Mouse (Mus musculus) midbrain, postnatal 0 days (tissue): ENCODE data around the gene Susd5. TPM values are rescaled to one million over a fixed set of nuclear protein-coding genes. Genes with fewer than 3 reads are reported as not detected.

Source experiments
- ATAC-seq: fragments of 200-750 bp; cut with Nextera tagmentation; 2 replicates; pipeline ENCODE4 v1.8.0; 2017; ENCODE audit warnings: moderate number of reproducible peaks, mild to moderate bottlenecking, moderate TSS enrichment, moderate library complexity; ENCODE audit not compliant: low FRiP score
- DNase-seq: peaks from one replicate; pipeline ENCODE4 v3.0.0-alpha.2; 2015; ENCODE audit warnings: low spot score
- H3K27ac ChIP-seq: fragments of 300-500 bp; sonication (generic); 2 replicates; pipeline ENCODE4 v1.5.1; 2014; ENCODE audit warnings: low read depth, mild to moderate bottlenecking, low read length, mixed read lengths
- H3K27me3 ChIP-seq: fragments of 300-500 bp; sonication (generic); 2 replicates; pipeline ENCODE4 v1.6.1; 2014; ENCODE audit warnings: low read length, control low read depth, mixed read lengths; ENCODE audit not compliant: insufficient read depth
- H3K36me3 ChIP-seq: fragments of 300-500 bp; sonication (generic); 2 replicates; pipeline ENCODE4 v1.6.1; 2014; ENCODE audit warnings: low read length, control low read depth, mixed read lengths; ENCODE audit not compliant: insufficient read depth
- H3K4me1 ChIP-seq: fragments of 300-500 bp; sonication (generic); 2 replicates; pipeline ENCODE4 v1.6.1; 2014; ENCODE audit warnings: mild to moderate bottlenecking, control low read depth, antibody characterized with exemption, low read length, mixed read lengths; ENCODE audit not compliant: insufficient read depth
- H3K4me2 ChIP-seq: fragments of 300-500 bp; sonication (generic); 2 replicates; pipeline ENCODE4 v1.6.1; 2014; ENCODE audit warnings: low read depth, mild to moderate bottlenecking, low read length, mixed read lengths; ENCODE audit not compliant: poor library complexity, severe bottlenecking
- H3K4me3 ChIP-seq: fragments of 300-500 bp; sonication (generic); 2 replicates; pipeline ENCODE4 v1.5.1; 2014; ENCODE audit warnings: low read depth, mild to moderate bottlenecking, low read length, moderate library complexity
- H3K9ac ChIP-seq: fragments of 300-500 bp; sonication (generic); replicated peaks from 2 replicates; pipeline ENCODE4 v1.6.1; 2014; ENCODE audit warnings: mild to moderate bottlenecking, low read length, moderate library complexity, mixed read lengths; ENCODE audit not compliant: poor library complexity, severe bottlenecking
- H3K9me3 ChIP-seq: fragments of 300-500 bp; sonication (generic); 2 replicates; pipeline ENCODE4 v1.6.1; 2016; ENCODE audit warnings: low read length, control low read depth
- CTCF ChIP-seq: IDR thresholded peaks from 2 replicates; pipeline ENCODE4 v1.5.1; 2016; ENCODE audit warnings: antibody characterized with exemption, mild to moderate bottlenecking
- WGBS: fragments of 180-500 bp; shearing (Covaris S2); extraction: QIAGEN DNeasy Blood & Tissue Kit; methylation state at CpG from one replicate; pipeline ENCODE4 v1.1.7; 2014; 5-methylcytosine and 5-hydroxymethylcytosine counted together
- polyA plus RNA-seq: library from polyadenylated mRNA; unstranded; fragments of >200 nt; fragmentation: Nextera tagmentation; extraction: Ambion mirVana; gene quantifications from 2 replicates; pipeline ENCODE4 v1.2.1, GENCODE M21; 2015
- total RNA-seq: library from RNA; depleted of rRNA; stranded (reverse); fragments of >200 nt; gene quantifications from 2 replicates; pipeline ENCODE4 v1.2.3, GENCODE M21; 2014

Susd5 gene
- total and polyA plus RNA-seq, 2 experiments from 2014 or later, result 1.1 to 2.4 TPM

DNA sequence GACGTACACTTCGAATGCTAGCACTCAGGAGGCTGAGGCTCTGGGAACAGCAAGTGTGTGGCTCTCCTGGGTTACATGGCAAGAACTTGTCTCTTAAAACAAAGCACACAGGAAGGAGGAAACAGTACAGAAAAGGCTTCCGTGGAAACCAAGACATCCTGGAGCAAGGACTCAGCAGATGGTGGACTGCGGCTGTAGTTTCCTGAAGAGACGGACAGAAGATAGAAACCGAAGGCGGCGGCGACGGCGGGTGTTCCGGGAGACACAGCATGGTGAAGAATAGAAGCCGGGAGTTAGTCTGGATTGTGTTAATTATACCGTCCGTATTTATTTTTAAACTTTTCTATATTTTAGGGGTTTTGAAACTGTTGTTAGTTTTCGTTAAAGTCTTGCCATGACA is 6.2 kb upstream of the Susd5 start:
- TF ChIP-seq CTCF, result no peak
- Histone ChIP-seq H3K4me3 (no peak overlapping the region), H3K4me2 (no peak overlapping the region), H3K27ac (no peak overlapping the region), H3K9ac (no peak overlapping the region), H3K4me1 (no peaks in the 10 kb centered on the region), H3K27me3 (0 out of 2 replicates have a peak, but pooled peaks cover 4% of the 10 kb centered on the region), H3K9me3 (no peaks in the 10 kb centered on the region), H3K36me3 (no peaks in the 10 kb centered on the region)
- DNase-seq (no peak), ATAC-seq (no peak)
- 94% methylated on average over 16 of the region's 16 CpGs for WGBS

DNA sequence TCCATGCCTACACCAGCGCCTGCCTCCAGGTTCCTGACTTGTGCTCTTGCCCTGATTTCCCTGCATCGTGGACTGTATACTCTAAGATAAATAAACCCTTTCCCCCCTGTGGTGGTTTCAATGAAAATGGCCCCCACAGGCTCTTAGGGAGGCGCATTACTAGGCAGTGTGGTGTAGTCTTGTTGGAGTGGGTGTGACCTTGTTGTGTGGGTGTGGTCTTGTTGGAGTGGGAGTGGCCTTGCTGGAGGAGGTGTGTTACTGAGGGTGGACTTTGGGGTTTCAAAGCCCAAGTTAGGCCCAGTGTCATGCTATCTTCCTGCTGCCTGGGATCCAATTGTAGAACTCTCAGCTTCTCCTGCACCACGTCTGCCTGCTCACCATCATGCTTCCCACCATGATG is 4.9 kb upstream of the Susd5 start:
- ATAC-seq (no peak), DNase-seq (no peak)
- no peak overlapping the region for H3K4me3 ChIP-seq
- H3K9me3 ChIP-seq, result no peaks in the 10 kb centered on the region
- whole genome bisulfite sequencing, result 83% methylated on average over 4 of the region's 4 CpGs
- H3K4me2 ChIP-seq, result no peak overlapping the region
- peaks cover 14% of the 10 kb centered on the region; the same call in 1 of the 2 replicates for H3K27me3 ChIP-seq
- H3K9ac ChIP-seq, result no peak overlapping the region
- no peak overlapping the region for H3K27ac ChIP-seq
- no peak for TF ChIP-seq CTCF
- H3K36me3 ChIP-seq, result no peaks in the 10 kb centered on the region
- no peaks in the 10 kb centered on the region for H3K4me1 ChIP-seq

DNA sequence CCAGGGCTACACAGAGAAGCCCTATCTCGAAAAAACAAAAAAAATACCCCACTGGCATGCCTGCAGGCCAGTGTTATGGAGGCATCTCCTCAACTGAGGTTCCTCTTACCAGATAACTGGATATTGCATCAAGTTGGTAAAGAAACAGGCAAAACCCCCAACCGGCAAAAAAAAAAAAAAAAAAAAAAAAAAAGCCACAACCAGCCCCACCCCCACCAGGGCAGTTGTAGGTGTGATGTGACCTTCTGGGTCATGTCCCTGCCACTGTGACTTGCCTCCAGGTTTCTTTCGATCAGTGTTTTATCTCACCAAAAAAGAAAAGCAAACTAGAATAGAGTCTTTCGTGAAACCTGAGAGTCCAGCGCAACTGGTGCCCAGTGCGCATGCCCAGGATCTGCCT is 4.1 kb upstream of the Susd5 start:
- no peak for TF ChIP-seq CTCF
- H3K4me1 ChIP-seq, result no peaks in the 10 kb centered on the region
- H3K4me3 ChIP-seq, result no peak overlapping the region
- H3K27me3 ChIP-seq, result peaks cover 22% of the 10 kb centered on the region
- no peak overlapping the region for H3K4me2 ChIP-seq
- no peaks in the 10 kb centered on the region for H3K9me3 ChIP-seq
- 76% methylated on average over 6 of the region's 6 CpGs for WGBS
- H3K36me3 ChIP-seq, result no peaks in the 10 kb centered on the region
- H3K9ac ChIP-seq, result no peak overlapping the region
- H3K27ac ChIP-seq, result no peak overlapping the region
- ATAC-seq, result no peak
- no peak for DNase-seq

DNA sequence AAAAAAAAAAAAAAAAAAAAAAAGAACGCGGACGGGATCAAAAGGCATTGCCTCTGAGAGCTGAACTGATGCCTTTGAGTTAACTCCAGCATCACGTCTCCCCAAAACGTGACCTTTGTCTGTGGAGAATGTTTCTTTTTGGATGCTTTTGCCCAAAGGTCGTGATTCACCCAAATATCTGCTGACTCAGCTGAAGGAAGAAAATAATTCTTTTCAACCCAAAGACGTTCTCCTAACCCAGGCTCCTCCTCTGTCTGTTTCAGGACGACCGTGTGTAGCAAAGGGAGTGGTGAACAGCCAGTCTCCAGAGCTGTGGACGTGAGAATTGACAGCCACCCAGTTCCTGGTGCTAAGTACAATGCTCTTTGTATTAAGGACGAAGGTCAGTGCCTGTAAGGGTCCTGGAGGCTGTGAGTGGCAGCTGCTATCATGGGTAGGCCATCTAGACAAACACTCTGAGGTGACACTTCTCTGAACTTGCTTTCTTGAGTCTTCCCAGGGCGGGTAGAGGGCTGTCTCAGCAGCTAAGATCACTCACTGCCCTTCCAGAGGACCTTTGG is 11.6 kb downstream of the Susd5 start:
- Histone ChIP-seq H3K27me3 (no peaks in the 10 kb centered on the region), H3K4me2 (no peak overlapping the region), H3K4me3 (no peak overlapping the region), H3K27ac (no peak overlapping the region), H3K9me3 (no peaks in the 10 kb centered on the region), H3K4me1 (no peaks in the 10 kb centered on the region), H3K36me3 (no peaks in the 10 kb centered on the region), H3K9ac (no peak overlapping the region)
- TF ChIP-seq CTCF, result no peak
- WGBS, result 50% methylated on average over 12 of the region's 12 CpGs
- DNase-seq (no peak), ATAC-seq (no peak)

DNA sequence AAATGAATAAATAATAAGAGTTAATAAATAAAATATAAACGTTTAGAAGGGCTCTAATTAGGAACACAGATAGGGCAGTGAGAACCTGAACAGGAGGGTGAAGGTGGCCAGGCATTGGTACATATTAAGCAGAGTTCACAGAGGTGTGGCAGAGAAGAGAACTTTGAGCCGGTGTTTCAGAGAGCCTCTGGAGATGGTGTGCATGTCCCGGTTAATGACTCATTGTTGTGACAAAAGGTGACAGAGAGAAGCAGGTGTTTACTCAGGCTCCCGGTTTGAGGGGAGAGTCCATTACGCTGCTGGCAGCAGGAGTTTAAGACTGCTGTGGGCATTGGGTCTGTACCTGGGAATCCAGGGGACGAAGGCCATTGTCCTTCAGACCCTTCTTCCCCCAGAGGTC is 12.4 kb downstream of the Susd5 start:
- no peak for ATAC-seq
- no peak overlapping the region for H3K4me2 ChIP-seq
- no peaks in the 10 kb centered on the region for H3K27me3 ChIP-seq
- WGBS, result 74% methylated on average over 6 of the region's 6 CpGs
- no peak for TF ChIP-seq CTCF
- H3K36me3 ChIP-seq, result no peaks in the 10 kb centered on the region
- no peak for DNase-seq
- H3K4me1 ChIP-seq, result no peaks in the 10 kb centered on the region
- H3K4me3 ChIP-seq, result no peak overlapping the region
- H3K9ac ChIP-seq, result no peak overlapping the region
- no peaks in the 10 kb centered on the region for H3K9me3 ChIP-seq
- H3K27ac ChIP-seq, result no peak overlapping the region

DNA sequence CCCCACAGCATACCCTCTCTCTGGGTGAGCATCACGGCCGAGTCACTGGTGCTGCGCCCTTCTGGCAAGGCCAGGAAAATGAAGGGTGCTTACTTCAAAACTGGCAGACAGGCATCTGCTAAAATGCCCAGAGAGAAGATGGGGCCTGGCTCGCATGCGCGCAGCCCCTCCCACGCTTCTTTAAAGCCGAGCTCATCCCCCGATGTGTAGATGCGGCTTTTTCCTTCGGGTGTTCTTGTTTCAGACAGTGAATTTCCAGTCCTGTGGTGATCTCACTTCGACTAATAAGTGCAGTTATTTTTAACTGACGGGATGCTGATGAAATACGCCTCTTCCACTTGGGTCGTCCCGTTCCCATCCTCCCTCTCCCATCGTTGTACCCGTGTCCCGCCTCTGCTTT is 16.7 kb downstream of the Susd5 start:
- no peak for TF ChIP-seq CTCF
- no peaks in the 10 kb centered on the region for H3K4me1 ChIP-seq
- H3K4me2 ChIP-seq, result no peak overlapping the region
- H3K4me3 ChIP-seq, result no peak overlapping the region
- H3K27ac ChIP-seq, result no peak overlapping the region
- no peaks in the 10 kb centered on the region for H3K9me3 ChIP-seq
- H3K9ac ChIP-seq, result no peak overlapping the region
- H3K36me3 ChIP-seq, result no peaks in the 10 kb centered on the region
- ATAC-seq (no peak), DNase-seq (no peak)
- WGBS, result 89% methylated on average over 19 of the region's 19 CpGs
- H3K27me3 ChIP-seq, result no peaks in the 10 kb centered on the region
